Mouse (Mus musculus): ENCODE data around the gene 9130213A22Rik. TPM values are rescaled to one million over a fixed set of nuclear protein-coding genes. Genes with fewer than 3 reads are reported as not detected.

Gene 9130213A22Rik
- polyA plus RNA-seq, 1 experiment from 2014 or later: 0.14 TPM

DNA sequence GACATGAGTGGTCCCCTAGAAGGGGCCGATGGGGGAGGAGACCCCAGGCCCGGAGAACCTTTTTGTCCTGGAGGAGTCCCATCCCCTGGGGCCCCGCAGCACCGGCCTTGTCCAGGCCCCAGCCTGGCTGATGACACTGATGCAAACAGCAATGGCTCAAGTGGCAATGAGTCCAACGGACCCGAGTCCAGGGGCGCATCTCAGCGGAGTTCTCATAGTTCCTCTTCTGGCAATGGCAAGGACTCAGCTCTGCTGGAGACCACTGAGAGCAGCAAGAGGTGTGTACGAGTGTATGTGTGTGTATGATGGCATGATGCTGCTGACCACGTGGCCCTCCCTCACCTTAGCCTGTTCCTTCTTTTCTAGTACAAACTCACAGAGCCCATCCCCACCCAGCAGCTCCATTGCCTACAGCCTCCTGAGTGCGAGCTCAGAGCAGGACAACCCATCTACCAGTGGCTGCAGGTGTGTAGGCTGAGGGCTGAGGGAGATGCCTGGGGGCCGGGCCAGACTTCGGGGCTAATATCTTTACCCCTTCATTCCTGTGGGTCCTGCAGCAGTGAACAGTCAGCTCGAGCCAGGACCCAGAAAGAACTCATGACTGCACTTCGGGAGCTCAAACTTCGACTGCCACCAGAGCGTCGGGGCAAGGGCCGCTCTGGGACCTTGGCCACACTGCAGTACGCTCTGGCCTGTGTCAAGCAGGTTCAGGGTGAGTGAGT, 21.6 kb downstream of the 9130213A22Rik start:
- no peak for ATAC-seq (ENCODE audit: low read depth)
- Histone ChIP-seq H3K4me1 (ENCODE audit: control insufficient read depth, insufficient read depth, low read length) (peaks cover 26% of the 10 kb centered on the region), H3K4me2 (ENCODE audit: low read depth, low read length) (peak overlapping the region; percentile 93), H3K36me3 (ENCODE audit: control insufficient read depth, insufficient read depth, low read length) (peaks cover 54% of the 10 kb centered on the region), H3K9ac (ENCODE audit: low read depth, low read length) (peak overlapping the region; percentile 77), H3K4me3 (ENCODE audit: low read depth, low read length) (peak overlapping the region; percentile 58; the same call in 1 of the 2 replicates), H3K27ac (replicated peaks; ENCODE audit: low read depth, low read length) (peak overlapping the region; percentile 98; the same call in 1 of the 2 replicates), H3K27me3 (replicated peaks; ENCODE audit: control insufficient read depth, insufficient read depth, low read length) (no peaks in the 10 kb centered on the region), H3K9me3 (ENCODE audit: control insufficient read depth, low read length) (no peaks in the 10 kb centered on the region)
- WGBS: 90% methylated on average over 20 of the region's 20 CpGs
- DNase-seq (ENCODE audit: low spot score): no peak

DNA sequence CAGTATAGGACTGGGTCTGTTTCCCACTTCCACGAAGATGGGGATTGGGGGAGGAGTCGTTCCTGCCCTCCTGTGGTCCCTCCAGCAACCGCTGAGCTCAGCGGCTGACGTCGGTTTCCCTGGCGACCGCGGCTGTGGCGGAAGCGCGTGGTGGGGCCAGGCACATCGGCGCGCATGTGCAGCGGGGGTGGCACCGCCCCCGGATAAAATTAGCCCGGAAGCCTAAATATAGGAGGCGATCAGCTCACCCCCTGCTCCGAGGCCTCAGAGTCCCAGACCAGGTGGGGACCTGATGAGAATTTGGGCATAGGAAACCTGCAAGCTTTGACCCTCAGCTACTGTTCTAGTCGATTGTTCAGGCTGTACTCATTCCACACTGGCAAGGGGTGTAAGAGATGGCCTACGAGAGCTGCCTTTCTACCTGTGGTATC, 22.5 kb downstream of the 9130213A22Rik start:
- Histone ChIP-seq H3K4me3 (ENCODE audit: low read depth, low read length) (peak overlapping the region; percentile 58), H3K36me3 (ENCODE audit: control insufficient read depth, insufficient read depth, low read length) (peaks cover 45% of the 10 kb centered on the region), H3K9me3 (ENCODE audit: control insufficient read depth, low read length) (no peaks in the 10 kb centered on the region), H3K4me1 (ENCODE audit: control insufficient read depth, insufficient read depth, low read length) (peaks cover 29% of the 10 kb centered on the region), H3K9ac (ENCODE audit: low read depth, low read length) (peak overlapping the region; percentile 77), H3K27me3 (replicated peaks; ENCODE audit: control insufficient read depth, insufficient read depth, low read length) (no peaks in the 10 kb centered on the region), H3K4me2 (ENCODE audit: low read depth, low read length) (peak overlapping the region; percentile 93), H3K27ac (replicated peaks; ENCODE audit: low read depth, low read length) (peak overlapping the region; percentile 98)
- DNase-seq (ENCODE audit: low spot score) (peak; percentile 94), ATAC-seq (ENCODE audit: low read depth) (peak; percentile 23)
- 2% methylated on average over 22 of the region's 23 CpGs for WGBS

- Histone ChIP-seq H3K9ac (ENCODE audit: low read depth, low read length) (peak overlapping the region; percentile 77), H3K9me3 (ENCODE audit: control insufficient read depth, low read length) (no peaks in the 10 kb centered on the region), H3K36me3 (ENCODE audit: control insufficient read depth, insufficient read depth, low read length) (peaks cover 39% of the 10 kb centered on the region), H3K4me2 (ENCODE audit: low read depth, low read length) (peak overlapping the region; percentile 93), H3K27me3 (replicated peaks; ENCODE audit: control insufficient read depth, insufficient read depth, low read length) (no peaks in the 10 kb centered on the region), H3K27ac (replicated peaks; ENCODE audit: low read depth, low read length) (peak overlapping the region; percentile 98), H3K4me1 (ENCODE audit: control insufficient read depth, insufficient read depth, low read length) (peaks cover 30% of the 10 kb centered on the region), H3K4me3 (ENCODE audit: low read depth, low read length) (peak overlapping the region; percentile 58)
- peak; percentile 75 for DNase-seq (ENCODE audit: low spot score)
- 1% methylated on average over 22 of the region's 22 CpGs for WGBS
- ATAC-seq (ENCODE audit: low read depth): no peak
Measured at GRCm38 (mm10) chr11:69099177-69099914, 23.0 kb downstream of the 9130213A22Rik start.

GRCm38 (mm10) chr11:69098762-69099091, 23.7 kb downstream of the 9130213A22Rik start:
- ATAC-seq (ENCODE audit: low read depth): no peak
- WGBS: 1% methylated on average over 10 of the region's 19 CpGs
- peak overlapping the region; percentile 93 for H3K4me2 ChIP-seq (ENCODE audit: low read depth, low read length)

DNA sequence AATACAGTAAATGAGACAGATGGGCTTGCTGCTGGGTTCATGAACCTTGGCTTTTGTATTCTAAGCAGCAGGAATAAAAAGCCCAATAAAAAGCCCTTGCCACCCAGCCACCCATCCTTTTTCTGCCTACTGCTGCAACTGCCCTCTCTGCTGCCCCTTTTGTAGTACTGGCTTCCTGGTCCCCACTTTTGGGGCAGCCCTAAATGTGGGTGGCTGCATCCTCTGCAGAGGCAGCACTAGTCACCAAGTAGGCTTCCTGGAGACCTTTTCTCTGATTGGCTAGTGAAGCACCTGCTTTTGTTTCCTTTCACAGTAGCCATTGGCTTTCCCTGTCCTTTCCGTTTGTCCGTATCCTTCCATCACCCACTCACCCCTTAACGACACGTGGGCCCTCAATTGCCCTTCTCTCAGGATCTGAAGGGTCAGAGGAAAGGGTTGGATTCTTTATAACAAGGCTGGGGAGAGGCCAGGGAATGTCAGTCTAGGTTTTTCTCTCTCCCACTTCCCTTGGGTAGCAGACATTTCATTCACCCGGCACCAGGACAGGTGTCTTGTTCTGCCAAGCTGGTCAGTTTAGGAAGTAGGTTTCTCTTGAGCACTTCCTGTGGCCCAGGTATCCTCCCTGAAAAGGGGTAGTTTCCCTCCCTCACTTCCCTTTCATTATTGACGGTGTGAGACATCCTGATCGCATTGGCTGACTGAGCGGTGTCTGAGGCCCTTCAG, 24.2 kb downstream of the 9130213A22Rik start:
- peaks cover 28% of the 10 kb centered on the region for H3K36me3 ChIP-seq (ENCODE audit: control insufficient read depth, insufficient read depth, low read length)
- no peaks in the 10 kb centered on the region for H3K9me3 ChIP-seq (ENCODE audit: control insufficient read depth, low read length)
- H3K4me2 ChIP-seq (ENCODE audit: low read depth, low read length): peak overlapping the region; percentile 93
- H3K9ac ChIP-seq (ENCODE audit: low read depth, low read length): peak overlapping the region; percentile 77
- no peaks in the 10 kb centered on the region for H3K27me3 ChIP-seq (replicated peaks; ENCODE audit: control insufficient read depth, insufficient read depth, low read length)
- ATAC-seq (ENCODE audit: low read depth): no peak
- H3K4me3 ChIP-seq (ENCODE audit: low read depth, low read length): peak overlapping the region; percentile 58
- DNase-seq (ENCODE audit: low spot score): no peak
- H3K27ac ChIP-seq (replicated peaks; ENCODE audit: low read depth, low read length): peak overlapping the region; percentile 98
- peaks cover 32% of the 10 kb centered on the region for H3K4me1 ChIP-seq (ENCODE audit: control insufficient read depth, insufficient read depth, low read length)
- WGBS: 21% methylated on average over 8 of the region's 8 CpGs

More at GRCm38 (mm10) chr11:69098762-69099091, 23.7 kb downstream of the 9130213A22Rik start:
- Histone ChIP-seq H3K4me3 (ENCODE audit: low read depth, low read length) (peak overlapping the region; percentile 58), H3K4me1 (ENCODE audit: control insufficient read depth, insufficient read depth, low read length) (peaks cover 32% of the 10 kb centered on the region), H3K27ac (replicated peaks; ENCODE audit: low read depth, low read length) (peak overlapping the region; percentile 98), H3K9me3 (ENCODE audit: control insufficient read depth, low read length) (no peaks in the 10 kb centered on the region), H3K36me3 (ENCODE audit: control insufficient read depth, insufficient read depth, low read length) (peaks cover 33% of the 10 kb centered on the region), H3K9ac (ENCODE audit: low read depth, low read length) (peak overlapping the region; percentile 77), H3K27me3 (replicated peaks; ENCODE audit: control insufficient read depth, insufficient read depth, low read length) (no peaks in the 10 kb centered on the region)
- peak; percentile 95 for DNase-seq (ENCODE audit: low spot score)

GRCm38 (mm10) chr11:69096987-69097900, 25.1 kb downstream of the 9130213A22Rik start:
- Histone ChIP-seq H3K27ac (replicated peaks; ENCODE audit: low read depth, low read length) (peak overlapping the region; percentile 98), H3K9me3 (ENCODE audit: control insufficient read depth, low read length) (no peaks in the 10 kb centered on the region)

DNA sequence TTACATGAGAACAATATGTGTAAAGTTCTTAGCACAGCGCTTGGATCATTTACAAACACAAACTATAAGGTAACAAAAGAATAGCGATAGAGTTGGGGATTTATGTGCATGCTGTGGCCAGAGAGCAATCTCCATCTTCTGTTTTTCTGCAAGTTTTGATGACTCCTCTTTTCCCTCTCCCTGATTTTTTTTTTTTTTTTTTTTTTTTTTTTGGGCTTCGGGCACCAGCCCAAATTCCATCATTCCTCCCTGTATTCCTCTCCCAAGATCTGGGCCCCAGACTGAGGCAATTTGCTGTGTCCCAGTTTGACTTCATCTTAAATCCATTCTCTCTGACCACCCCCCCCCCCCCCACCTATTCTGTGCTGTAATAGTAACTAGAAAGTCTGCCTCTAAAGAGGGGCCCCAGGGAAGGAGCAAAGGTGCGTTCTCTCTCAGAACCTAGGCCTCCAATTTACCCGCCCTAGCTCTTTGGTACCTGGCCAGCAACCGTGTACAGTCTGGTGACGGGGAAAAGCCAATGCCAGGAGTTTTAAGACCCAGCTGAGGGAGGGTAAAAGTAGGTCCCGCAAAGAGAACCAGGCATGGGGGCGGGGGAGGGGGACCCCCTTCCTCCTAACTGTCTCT, 25.9 kb downstream of the 9130213A22Rik start:
- Histone ChIP-seq H3K4me3 (ENCODE audit: low read depth, low read length) (peak overlapping the region; percentile 56), H3K36me3 (ENCODE audit: control insufficient read depth, insufficient read depth, low read length) (peaks cover 26% of the 10 kb centered on the region), H3K9ac (ENCODE audit: low read depth, low read length) (peak overlapping the region; percentile 70), H3K9me3 (ENCODE audit: control insufficient read depth, low read length) (no peaks in the 10 kb centered on the region), H3K27me3 (replicated peaks; ENCODE audit: control insufficient read depth, insufficient read depth, low read length) (no peaks in the 10 kb centered on the region), H3K27ac (replicated peaks; ENCODE audit: low read depth, low read length) (peak overlapping the region; percentile 98), H3K4me1 (ENCODE audit: control insufficient read depth, insufficient read depth, low read length) (peaks cover 35% of the 10 kb centered on the region), H3K4me2 (ENCODE audit: low read depth, low read length) (peak overlapping the region; percentile 93)
- no peak; the same call in 1 of the 2 replicates for ATAC-seq (ENCODE audit: low read depth)
- WGBS: 7% methylated on average over 8 of the region's 9 CpGs
- DNase-seq (ENCODE audit: low spot score): no peak

More at GRCm38 (mm10) chr11:69096987-69097900, 25.1 kb downstream of the 9130213A22Rik start:
- Histone ChIP-seq H3K36me3 (ENCODE audit: control insufficient read depth, insufficient read depth, low read length) (peaks cover 26% of the 10 kb centered on the region), H3K4me2 (ENCODE audit: low read depth, low read length) (peak overlapping the region; percentile 93), H3K9ac (ENCODE audit: low read depth, low read length) (peak overlapping the region; percentile 71), H3K27me3 (replicated peaks; ENCODE audit: control insufficient read depth, insufficient read depth, low read length) (no peaks in the 10 kb centered on the region), H3K4me1 (ENCODE audit: control insufficient read depth, insufficient read depth, low read length) (peaks cover 35% of the 10 kb centered on the region), H3K4me3 (ENCODE audit: low read depth, low read length) (peak overlapping the region; percentile 56)
- ATAC-seq (ENCODE audit: low read depth): peak; percentile 28
- WGBS: 3% methylated on average over 23 of the region's 29 CpGs
- DNase-seq (ENCODE audit: low spot score): peak; percentile 98
